Mouse (Mus musculus) CH12.LX (cell line): ENCODE results near the gene Cox8a.

Source experiments
- CHD1 ChIP-seq: IDR thresholded peaks from 2 replicates; pipeline ENCODE4 v1.6.1; 2012; ENCODE audit warnings: low read depth, low read length, improper control_type of control experiment, inconsistent platforms
- CTCF ChIP-seq, 2 experiments: IDR thresholded peaks in 1 of 2; conservative IDR thresholded peaks in 1 of 2; 2 replicates each; pipeline ENCODE4 v1.5.1; 2011 to 2012; ENCODE audit warnings: low read depth in 2 of 2, low read length in 2 of 2, improper control_type of control experiment in 1 of 2, inconsistent platforms in 1 of 2, mild to moderate bottlenecking in 1 of 2, moderate library complexity in 1 of 2
- ELF1 ChIP-seq: IDR thresholded peaks from 2 replicates; pipeline ENCODE4 v1.6.1; 2014; ENCODE audit warnings: low read depth, mild to moderate bottlenecking, inconsistent platforms, low read length, improper control_type of control experiment
- EP300 ChIP-seq: IDR thresholded peaks from 2 replicates; pipeline ENCODE4 v1.6.1; 2011; ENCODE audit warnings: low read length, improper control_type of control experiment
- MAFK ChIP-seq: IDR thresholded peaks from 2 replicates; pipeline ENCODE4 v1.6.1; 2011; ENCODE audit warnings: low read length, improper control_type of control experiment; ENCODE audit not compliant: insufficient replicate concordance
- POLR2A ChIP-seq: IDR thresholded peaks from 2 replicates; pipeline ENCODE4 v1.6.1; 2011; ENCODE audit warnings: low read depth, mild to moderate bottlenecking, improper control_type of control experiment, low read length
- RCOR1 ChIP-seq: conservative IDR thresholded peaks from 2 replicates; pipeline ENCODE4 v1.6.1; 2012; ENCODE audit warnings: low read depth, mild to moderate bottlenecking, inconsistent platforms, low read length, improper control_type of control experiment

- no peak for TF ChIP-seq MAFK
- no peak for TF ChIP-seq POLR2A
- no peak for TF ChIP-seq CHD1
- TF ChIP-seq ELF1 = no peak
- TF ChIP-seq EP300 = no peak
- no peak for TF ChIP-seq CTCF (conservative IDR thresholded peaks at IDR 0.05 in 1 of 2, IDR thresholded peaks at IDR 0.05 in 1 of 2; ENCODE audit: low read depth in 2 of 2, low read length in 2 of 2)
- TF ChIP-seq RCOR1 = no peak
Measured at GRCm38 (mm10) chr19:7222196-7222595, 4.8 kb upstream of the Cox8a start.
